Mouse (Mus musculus) embryonic fibroblast, embryonic 13.5 days (primary cell): ENCODE measurements at regions not wholly inside any gene's neighbourhood (a gene's known extent, or its start where the extent isn't known, plus 50 kb on each side); places are given as distances from the start of the nearest gene placed in this dataset.

Source experiments
- H3K27ac ChIP-seq: 2 replicates; pipeline ENCODE4 v1.5.1; 2012; ENCODE audit warnings: low read length, control low read depth, inconsistent platforms; ENCODE audit not compliant: insufficient read depth
- H3K4me1 ChIP-seq: 2 replicates; pipeline ENCODE4 v1.6.1; 2011; ENCODE audit warnings: low read length; ENCODE audit not compliant: control insufficient read depth, insufficient read depth
- H3K4me3 ChIP-seq: 2 replicates; pipeline ENCODE4 v1.5.1; 2011; ENCODE audit warnings: mild to moderate bottlenecking, control low read depth, low read length; ENCODE audit not compliant: insufficient read depth
- CTCF ChIP-seq: IDR thresholded peaks from 2 replicates; pipeline ENCODE4 v1.5.1; 2011; ENCODE audit warnings: mild to moderate bottlenecking, control low read depth, low read length, moderate library complexity, borderline replicate concordance; ENCODE audit not compliant: insufficient read depth
- POLR2A ChIP-seq: IDR thresholded peaks from 2 replicates; pipeline ENCODE4 v1.6.1; 2011; ENCODE audit warnings: low read depth, mild to moderate bottlenecking, control low read depth, low read length, moderate library complexity

DNA sequence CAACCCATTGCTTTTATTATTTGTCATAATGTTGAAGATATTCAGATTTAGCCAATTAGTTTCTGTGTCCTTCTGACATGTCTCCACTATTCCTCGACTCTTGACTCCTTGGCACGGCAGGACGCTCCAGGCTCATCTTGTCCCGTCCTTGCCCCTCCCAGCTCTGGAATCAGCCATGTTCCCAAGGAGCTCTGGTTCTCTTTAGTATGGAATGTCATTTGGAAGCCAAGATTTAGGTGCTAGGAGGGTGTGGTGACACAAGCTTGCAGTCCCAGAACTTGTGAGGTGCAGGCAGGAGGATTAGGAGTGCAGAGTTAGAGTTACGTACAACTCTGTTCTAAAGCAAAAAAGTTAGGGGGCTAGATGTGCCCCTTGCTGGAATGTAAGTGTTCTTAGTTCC, 166.9 kb upstream of the Klf4 start:
- H3K4me1 ChIP-seq: peaks cover 12% of the 10 kb centered on the region; the same call in 1 of the 2 replicates
- no peak overlapping the region for H3K4me3 ChIP-seq
- TF ChIP-seq CTCF (no peak), POLR2A (no peak)
- no peak overlapping the region for H3K27ac ChIP-seq

DNA sequence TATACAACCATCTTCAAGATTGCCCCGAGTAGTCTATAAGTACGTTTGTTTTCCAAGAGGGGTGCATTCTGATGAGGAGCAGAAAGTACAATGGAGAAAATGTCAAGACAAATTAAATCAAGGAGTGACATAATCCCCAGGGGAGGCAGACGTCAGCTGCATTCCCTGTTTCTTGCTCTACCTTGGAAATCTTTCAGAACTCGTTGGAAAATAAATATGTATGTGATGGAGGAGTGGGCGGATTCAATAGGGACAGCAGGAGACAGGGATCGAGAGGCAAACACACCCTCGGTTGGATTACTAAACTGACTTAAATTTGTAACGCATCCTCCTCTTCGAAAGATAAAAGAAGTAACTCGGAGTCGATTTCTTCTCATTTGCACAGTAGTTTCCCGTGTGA, 164.8 kb upstream of the Klf4 start:
- TF ChIP-seq POLR2A (no peak), CTCF (no peak)
- H3K4me1 ChIP-seq: peaks cover 12% of the 10 kb centered on the region; the same call in 1 of the 2 replicates
- no peak overlapping the region for H3K4me3 ChIP-seq
- H3K27ac ChIP-seq: no peak overlapping the region

DNA sequence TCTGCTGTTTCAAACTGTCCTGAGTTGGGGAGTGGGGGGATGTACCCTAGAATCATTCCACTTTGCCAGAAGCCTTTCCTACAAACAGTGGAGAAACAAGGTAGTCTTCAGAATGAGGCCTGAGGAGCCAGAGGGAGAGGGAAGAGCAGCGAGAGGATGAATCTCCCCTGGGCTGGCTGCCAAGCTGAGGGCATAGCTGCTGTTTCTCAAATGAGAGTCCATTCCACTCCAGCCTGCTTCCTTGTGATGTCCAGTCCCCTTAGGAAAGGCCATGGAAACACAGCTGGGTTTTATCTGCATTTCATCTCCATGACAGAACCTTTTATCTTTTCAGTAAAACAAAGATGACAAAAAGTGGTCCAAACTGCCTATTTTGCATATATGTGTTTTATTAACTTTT, 164.2 kb upstream of the Klf4 start:
- no peak overlapping the region for H3K4me3 ChIP-seq
- no peak overlapping the region for H3K27ac ChIP-seq
- TF ChIP-seq CTCF (no peak), POLR2A (no peak)
- peaks cover 10% of the 10 kb centered on the region; the same call in 1 of the 2 replicates for H3K4me1 ChIP-seq

DNA sequence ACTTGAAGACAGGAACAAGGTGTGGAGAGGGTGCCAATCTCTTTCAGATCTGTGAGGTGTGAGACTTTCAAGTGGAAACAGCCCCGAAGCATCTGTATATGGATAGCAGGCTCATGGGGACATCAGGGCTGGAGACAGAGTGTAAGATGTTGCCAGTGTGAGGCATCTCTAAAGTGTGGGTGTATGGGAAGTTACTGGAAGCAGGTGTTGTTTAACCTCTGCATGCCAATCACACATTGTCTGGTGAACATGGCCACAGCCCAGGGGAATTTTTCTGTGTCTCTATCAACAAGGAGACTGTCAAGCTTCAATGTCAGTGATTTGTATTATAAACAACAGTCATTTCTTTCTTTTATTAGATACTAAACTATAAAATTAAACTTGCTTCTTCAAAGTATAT, 163.0 kb upstream of the Klf4 start:
- Histone ChIP-seq H3K27ac (no peak overlapping the region), H3K4me3 (no peak overlapping the region), H3K4me1 (peaks cover 6% of the 10 kb centered on the region; the same call in 1 of the 2 replicates)
- TF ChIP-seq CTCF (no peak), POLR2A (no peak)

- TF ChIP-seq POLR2A (no peak), CTCF (no peak)
- Histone ChIP-seq H3K4me1 (no peaks in the 10 kb centered on the region), H3K4me3 (no peak overlapping the region), H3K27ac (no peak overlapping the region)
These were observed 157.2 kb upstream of the Klf4 start for GRCm38 (mm10) chr4:55689479-55689878.

DNA sequence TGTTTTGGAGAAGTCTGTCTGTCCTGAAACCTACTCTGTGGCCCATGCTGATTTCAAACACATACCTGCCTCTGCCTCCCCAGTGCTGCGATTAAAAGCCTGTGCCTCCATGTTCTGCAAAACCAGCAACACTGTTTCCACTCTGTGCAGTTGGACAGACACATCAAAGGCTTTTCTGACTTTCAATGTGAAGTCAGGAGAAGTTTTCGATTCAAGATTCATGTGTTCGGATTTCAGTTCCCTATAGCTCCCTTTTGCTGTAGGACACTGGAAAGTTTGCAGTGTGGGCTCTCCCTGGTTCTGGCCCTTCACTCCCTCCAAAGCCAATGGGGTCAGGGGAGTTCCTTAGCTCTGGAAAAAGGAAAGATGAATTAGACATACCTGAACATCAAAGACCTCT, 154.5 kb upstream of the Klf4 start:
- Histone ChIP-seq H3K4me1 (no peaks in the 10 kb centered on the region), H3K4me3 (no peak overlapping the region), H3K27ac (no peak overlapping the region)
- TF ChIP-seq CTCF (no peak), POLR2A (no peak)

GRCm38 (mm10) chr4:55672288-55672687, 140.0 kb upstream of the Klf4 start:
- TF ChIP-seq POLR2A (no peak), CTCF (no peak)
- Histone ChIP-seq H3K4me1 (no peaks in the 10 kb centered on the region), H3K4me3 (no peak overlapping the region), H3K27ac (no peak overlapping the region)

DNA sequence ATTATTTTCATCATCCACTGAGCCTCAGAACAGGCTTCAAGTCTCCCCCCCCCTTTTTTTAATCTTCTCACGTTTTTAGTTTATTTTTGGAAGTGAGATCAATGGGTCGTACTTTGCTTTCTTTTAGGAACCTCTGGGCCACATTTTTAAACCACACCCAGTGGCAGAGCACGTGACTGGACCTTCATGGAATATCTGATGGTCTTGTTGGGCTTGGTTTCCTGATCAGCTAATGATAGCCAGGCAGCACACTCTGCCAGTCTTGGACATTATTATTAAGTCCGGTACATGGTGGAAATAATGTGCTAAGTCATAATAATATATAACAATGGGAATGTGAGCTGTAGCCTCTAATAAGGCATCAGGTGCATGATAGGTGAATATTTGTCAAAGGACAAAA, 138.0 kb upstream of the Klf4 start:
- TF ChIP-seq CTCF: no peak
- no peak for TF ChIP-seq POLR2A

DNA sequence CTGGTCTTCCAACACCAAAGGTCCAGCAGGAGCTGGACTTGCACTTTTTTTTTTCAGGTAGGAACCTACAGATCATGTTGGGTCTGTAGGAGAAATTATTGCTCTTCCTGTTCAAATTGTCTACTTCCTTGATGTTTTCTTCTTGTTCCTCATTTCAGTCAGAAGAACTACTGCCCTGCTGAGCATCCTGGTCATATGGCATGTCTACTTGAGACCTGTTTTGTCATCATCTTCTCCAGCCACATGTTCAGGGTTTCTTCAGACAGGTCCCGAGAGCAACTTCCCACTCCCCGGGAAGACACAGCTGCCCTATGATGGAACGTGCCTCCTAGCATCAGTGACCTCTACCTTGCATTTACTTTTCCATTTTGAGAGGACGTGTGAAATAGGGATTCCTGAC, 132.6 kb upstream of the Klf4 start:
- H3K27ac ChIP-seq: no peak overlapping the region
- TF ChIP-seq POLR2A (no peak), CTCF (no peak)

More for the DNA sequence above, 138.0 kb upstream of the Klf4 start:
- Histone ChIP-seq H3K4me1 (no peaks in the 10 kb centered on the region), H3K4me3 (no peak overlapping the region), H3K27ac (no peak overlapping the region)

DNA sequence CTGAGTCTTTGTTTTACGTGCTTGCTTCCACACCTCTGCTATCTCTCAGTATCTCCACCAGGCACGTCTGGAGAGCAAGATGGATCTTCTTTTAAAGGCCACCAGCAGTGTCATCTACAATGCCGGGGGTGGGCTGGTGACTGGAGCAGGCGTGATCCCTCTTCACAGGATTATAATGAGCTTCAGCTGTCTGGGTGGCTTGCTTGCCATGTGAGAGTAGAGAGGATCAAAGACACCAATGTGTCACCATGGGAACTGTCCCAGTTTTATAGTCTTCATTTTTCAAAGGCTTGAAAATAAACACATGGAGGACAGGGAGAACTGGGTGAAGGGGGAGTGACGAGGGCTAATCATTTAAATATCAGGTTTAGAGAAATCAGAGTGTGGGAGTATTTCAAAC, 131.6 kb upstream of the Klf4 start:
- H3K4me3 ChIP-seq: no peak overlapping the region
- TF ChIP-seq CTCF: no peak
- no peak for TF ChIP-seq POLR2A
- no peaks in the 10 kb centered on the region for H3K4me1 ChIP-seq

More for the DNA sequence above, 132.6 kb upstream of the Klf4 start:
- Histone ChIP-seq H3K4me3 (no peak overlapping the region), H3K4me1 (no peaks in the 10 kb centered on the region)

DNA sequence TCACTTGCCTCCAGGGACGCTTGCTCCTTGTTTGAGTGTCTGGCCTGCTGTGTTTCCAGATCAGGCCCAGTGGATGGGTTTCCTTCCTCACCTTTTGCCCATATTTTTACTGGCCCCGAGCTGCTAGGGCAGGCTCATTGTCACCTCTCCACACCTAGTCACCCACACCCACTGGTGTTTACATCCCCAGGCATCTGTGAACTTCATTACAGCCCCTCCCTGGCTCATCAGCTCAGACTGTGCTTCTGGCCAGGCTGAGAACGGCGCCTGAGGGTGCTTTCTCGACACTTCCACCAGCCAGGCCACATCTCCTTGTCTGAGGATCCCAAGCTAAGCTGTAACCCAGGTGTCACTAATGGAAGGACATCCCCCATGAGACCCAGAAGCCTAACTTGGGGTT, 129.8 kb upstream of the Klf4 start:
- H3K4me3 ChIP-seq: no peak overlapping the region
- TF ChIP-seq CTCF: no peak
- H3K4me1 ChIP-seq: no peaks in the 10 kb centered on the region
- H3K27ac ChIP-seq: no peak overlapping the region

More for the DNA sequence above, 131.6 kb upstream of the Klf4 start:
- no peak overlapping the region for H3K27ac ChIP-seq

DNA sequence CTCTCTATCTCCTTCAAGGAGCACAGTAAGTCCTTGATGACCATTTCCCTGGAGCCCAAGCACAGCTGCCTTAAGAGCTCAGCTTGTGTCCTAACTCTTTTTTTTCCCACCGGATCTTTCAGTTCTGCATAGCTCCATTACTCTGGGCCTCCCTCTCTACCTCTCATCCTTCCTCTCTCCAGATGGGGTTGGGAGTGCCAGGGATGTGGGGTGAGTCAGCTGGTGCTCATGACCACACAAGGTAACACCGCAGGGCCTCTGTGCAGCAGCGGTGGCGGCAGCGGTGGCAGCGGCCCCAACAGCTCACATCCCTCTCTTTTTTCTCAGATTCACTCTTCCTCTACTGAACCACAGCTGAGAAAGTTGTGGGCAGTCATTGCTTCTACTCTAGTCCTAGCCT, 126.6 kb upstream of the Klf4 start:
- Histone ChIP-seq H3K4me3 (no peak overlapping the region), H3K27ac (no peak overlapping the region), H3K4me1 (no peaks in the 10 kb centered on the region; the same call in 1 of the 2 replicates)
- TF ChIP-seq CTCF (no peak), POLR2A (no peak)
